Mouse (Mus musculus): ENCODE measurements at regions not wholly inside any gene's neighbourhood (a gene's known extent, or its start where the extent isn't known, plus 50 kb on each side); places are given as distances from the start of the nearest gene placed in this dataset.

- peak; percentile 40 to 61 for DNase-seq
Observed at GRCm38 (mm10) chr2:71644038-71644470, 97.5 kb upstream of the Dlx2 start.

DNA sequence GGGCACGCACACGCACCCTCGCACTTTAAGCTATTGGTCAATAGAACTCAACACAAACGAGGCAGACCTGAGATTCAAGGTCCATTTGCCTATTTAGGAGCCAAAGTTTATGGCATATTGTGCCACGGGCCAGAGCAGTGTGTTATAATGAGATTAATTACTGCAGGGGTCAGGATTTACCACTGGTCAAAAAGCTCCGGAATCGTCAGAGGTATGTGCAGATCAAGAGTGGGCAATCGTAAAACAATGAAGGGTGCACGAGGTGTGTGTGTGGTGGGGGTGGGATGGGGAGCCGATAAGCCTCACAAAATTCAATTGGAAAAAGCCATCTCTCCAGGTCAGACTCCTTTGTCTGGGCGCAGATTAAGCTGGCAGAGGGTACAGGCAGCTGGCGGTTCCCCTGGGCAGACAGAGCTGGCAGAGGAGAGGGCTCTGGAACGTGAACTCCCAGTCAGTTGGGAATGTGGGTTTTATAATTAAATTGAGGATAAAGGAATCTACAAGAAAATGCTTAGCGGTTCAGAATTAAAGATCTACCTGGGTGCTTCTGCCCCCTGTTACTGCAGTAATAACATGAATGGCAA lies 97.4 kb upstream of the Itga6 start:
- DNase-seq: peak in 1 of 2 experiments; percentile 13

DNA sequence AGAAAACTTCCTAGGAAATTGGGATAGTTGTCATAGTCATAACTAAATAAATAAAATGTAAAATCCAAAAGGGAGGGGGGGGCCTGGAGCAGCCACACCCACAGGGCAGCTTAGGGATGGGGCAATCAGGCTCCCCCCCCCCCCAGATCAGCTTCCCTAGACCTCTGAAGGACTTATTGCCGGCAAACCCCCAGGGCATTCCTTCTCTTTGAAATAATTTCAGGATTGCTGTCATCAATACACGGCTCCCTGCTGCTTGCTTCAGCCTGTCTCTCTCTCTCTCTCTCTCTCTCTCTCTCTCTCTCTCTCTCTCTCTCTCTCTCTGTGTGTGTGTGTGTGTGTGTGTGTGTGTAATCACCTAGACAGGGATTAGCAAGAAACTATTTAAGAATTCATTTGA lies 93.8 kb upstream of the Itga6 start:
- no peak for DNase-seq

DNA sequence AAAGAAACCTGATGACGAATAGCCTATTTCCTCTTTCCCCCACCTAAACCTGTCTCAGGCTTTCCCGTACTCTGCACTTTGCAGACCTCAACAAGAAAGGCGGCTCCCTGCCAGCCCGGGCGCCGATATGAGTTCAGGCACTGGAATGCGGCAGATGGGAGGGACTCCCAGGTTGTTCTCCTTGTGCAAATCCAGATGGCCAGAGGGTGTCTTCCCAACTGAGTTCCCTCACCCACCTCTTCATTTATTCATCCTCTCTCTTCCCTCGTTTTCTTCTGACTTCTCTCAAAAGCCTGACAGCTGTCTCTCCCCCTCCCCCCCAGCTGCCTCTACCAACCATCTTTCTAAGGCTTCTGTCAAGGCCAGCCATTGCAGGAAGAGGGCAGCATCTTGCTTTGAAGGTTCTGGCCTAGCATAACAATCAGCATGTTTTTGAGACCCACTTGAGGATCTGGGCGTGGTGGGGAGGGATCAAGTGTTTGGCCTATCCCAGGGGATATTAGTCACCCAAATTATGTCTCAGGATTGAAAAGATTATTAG lies 93.1 kb upstream of the Itga6 start:
- DNase-seq: peak; percentile 63 to 74

GRCm38 (mm10) chr2:71654817-71655503 lies 90.5 kb upstream of the Itga6 start:
- DNase-seq: peak; percentile 12 to 44

GRCm38 (mm10) chr2:71655504-71656390 lies 89.7 kb upstream of the Itga6 start:
- DNase-seq: peak; percentile 51 to 68

GRCm38 (mm10) chr2:71656611-71657244 lies 88.7 kb upstream of the Itga6 start:
- DNase-seq: no peak

- no peak for DNase-seq
Observed at GRCm38 (mm10) chr2:71661438-71661837, 84.0 kb upstream of the Itga6 start.

DNA sequence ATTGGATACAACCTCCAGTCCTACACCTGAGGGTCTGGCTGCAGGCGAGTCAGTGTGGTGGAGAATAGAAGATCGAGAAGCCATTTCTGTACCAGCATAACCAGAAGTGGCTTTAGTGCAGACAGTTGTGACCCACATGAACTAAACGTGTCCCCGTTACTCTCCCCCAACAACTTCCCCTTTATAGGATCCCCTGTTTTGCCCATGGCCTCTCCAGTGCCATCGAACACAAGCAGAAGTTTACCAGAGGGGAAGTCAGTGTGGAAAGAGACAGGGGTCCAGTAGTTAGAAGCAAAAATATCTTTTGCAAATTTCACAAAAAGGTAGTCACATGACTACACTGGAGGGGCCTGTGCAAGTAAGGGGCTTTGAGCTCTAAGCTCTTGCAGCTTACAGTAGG lies 83.4 kb upstream of the Itga6 start:
- DNase-seq: no peak

DNA sequence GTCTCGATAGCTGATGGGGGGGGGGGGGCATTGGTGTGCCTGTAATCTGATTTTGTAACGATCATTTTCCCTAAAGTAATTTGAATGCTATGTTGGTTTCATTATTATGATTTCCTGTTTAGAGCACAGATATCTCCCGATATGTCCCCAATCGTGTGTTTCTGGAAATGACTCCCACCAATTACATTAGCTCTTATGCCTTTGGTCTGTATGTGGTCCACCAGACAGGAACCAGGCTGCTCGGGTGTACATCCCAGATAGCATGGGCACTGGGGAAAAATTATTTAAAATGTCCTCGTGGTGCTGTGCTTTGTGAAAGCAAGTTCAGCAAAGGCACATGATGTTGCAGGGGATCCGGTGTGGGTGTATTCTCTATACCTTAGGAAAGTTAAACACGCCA lies 82.0 kb upstream of the Itga6 start:
- DNase-seq: no peak

GRCm38 (mm10) chr2:71666927-71667326 lies 78.5 kb upstream of the Itga6 start:
- no peak for DNase-seq

DNA sequence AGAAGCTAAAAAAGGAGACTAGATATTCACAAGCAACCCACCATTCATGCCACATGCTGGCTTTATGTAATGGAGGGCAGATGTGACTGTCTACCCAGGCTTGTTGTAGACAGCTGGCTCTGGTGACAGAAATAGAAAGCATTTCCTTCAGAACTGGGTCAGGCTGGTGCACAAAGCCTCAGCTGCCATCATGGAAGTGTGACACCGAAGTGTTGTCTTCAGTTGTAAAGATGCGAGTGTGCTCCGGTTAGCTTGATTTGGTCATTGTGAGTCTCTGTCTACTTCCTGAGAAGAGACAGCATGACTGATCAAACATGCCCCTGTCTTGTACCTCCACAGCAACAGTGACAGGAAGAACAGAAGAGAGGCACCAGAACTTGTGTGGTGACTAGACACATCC lies 77.7 kb upstream of the Itga6 start:
- no peak for DNase-seq

- DNase-seq: no peak
Observed at GRCm38 (mm10) chr2:71670228-71670790, 75.1 kb upstream of the Itga6 start.

- peak; percentile 39 to 65 for DNase-seq
Observed at GRCm38 (mm10) chr2:71670882-71671281, 74.5 kb upstream of the Itga6 start.

DNA sequence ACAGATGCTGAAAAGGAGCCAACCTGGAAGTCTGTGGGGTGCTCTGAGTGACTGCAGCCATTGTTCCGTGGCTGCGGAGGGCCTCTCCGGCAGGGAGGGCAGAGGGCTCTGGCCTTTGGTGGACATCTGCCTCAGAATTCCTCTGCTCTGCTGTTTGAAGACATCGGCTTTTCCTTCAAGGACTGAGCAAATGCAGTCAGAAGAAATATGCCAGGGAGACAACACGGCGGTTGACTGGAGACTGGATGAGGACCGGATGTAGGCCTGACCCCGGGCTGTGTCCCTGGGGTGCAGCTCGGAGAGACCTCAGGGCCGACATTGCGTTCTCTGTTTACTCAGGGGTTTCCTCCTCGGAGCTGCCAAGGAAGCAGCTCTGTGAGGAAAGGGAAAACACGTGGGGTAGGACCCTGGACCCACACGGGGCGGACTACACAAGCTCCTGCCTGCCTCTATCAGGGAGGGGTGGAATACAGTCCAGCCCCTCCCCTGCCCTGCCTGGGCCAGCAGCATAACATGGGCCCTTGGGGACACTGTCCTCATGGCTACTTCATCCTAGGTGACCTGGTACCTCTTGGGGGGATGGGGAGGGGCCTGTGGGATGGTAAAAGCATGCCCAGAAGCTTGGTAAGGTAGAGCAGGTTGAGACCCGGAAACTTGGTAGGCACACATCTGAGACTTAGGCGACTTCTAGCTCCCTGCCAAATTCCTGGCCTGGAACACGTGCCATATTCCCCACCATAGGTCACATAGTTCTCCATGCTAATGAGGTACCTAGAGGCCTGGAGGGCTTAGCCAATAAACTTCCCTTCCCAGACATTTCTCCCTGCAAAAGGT lies 72.1 kb upstream of the Itga6 start:
- DNase-seq: peak; percentile 78 to 84

GRCm38 (mm10) chr2:71680746-71681145 lies 64.7 kb upstream of the Itga6 start:
- DNase-seq: no peak

DNA sequence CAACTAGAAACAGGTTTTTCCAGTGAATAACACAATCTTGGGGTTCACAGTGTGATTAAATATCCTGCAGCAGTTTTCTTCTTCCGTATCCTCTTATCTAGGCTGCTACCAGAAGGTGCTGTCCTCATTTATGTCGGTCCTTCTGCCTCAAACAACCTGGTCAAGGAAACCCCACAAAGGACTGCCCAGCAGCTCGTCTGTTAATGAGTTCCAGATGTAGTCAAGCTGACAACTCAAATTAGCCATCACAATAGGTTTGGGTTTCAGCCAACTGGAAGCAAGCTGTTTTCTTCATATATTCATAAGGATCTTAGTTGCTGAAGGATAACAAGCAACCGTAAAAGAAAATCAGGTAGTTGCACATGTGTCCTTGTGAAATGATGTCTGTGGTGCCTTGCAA lies 64.3 kb upstream of the Itga6 start:
- DNase-seq: no peak

DNA sequence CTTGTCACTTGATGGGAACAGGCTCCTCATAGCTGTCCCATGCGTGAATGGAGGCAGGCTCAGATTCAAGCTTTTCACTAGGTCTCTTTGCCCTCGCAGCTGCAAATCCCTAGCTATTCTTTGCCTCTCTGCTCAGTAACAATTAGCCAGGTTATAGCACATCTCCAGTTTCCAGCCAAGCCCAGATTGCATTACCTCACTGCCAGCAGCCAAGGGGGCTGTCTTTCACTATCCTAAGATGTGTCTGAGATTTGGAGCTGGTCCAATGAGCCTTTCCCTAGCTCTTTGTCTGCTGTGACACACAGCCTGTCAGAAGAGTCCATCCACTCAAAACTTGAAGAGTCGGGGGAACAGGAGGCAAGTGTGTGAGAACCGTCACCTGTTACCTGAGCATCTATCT lies 62.0 kb upstream of the Itga6 start:
- no peak for DNase-seq

GRCm38 (mm10) chr2:71685239-71685638 lies 60.2 kb upstream of the Itga6 start:
- no peak for DNase-seq

DNA sequence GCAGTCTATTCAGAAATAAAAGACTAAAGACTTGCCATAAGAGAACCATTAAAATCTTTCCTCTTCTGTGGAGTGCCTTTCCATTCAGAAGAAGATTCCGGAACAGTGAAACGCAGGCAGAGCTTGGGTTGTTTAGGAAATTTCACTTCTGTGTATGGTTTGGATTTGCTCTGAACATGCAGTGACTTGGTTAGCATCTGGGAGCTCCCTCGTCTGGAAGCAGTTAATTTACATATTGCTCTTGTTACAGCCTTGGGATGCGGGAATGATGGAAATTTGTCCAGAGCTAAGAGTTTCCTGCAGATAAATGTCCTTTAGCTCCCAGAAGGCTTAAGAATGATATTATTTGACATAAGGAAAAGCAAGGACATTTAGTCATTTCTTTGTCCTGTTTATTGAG lies 56.4 kb upstream of the Itga6 start:
- no peak for DNase-seq

DNA sequence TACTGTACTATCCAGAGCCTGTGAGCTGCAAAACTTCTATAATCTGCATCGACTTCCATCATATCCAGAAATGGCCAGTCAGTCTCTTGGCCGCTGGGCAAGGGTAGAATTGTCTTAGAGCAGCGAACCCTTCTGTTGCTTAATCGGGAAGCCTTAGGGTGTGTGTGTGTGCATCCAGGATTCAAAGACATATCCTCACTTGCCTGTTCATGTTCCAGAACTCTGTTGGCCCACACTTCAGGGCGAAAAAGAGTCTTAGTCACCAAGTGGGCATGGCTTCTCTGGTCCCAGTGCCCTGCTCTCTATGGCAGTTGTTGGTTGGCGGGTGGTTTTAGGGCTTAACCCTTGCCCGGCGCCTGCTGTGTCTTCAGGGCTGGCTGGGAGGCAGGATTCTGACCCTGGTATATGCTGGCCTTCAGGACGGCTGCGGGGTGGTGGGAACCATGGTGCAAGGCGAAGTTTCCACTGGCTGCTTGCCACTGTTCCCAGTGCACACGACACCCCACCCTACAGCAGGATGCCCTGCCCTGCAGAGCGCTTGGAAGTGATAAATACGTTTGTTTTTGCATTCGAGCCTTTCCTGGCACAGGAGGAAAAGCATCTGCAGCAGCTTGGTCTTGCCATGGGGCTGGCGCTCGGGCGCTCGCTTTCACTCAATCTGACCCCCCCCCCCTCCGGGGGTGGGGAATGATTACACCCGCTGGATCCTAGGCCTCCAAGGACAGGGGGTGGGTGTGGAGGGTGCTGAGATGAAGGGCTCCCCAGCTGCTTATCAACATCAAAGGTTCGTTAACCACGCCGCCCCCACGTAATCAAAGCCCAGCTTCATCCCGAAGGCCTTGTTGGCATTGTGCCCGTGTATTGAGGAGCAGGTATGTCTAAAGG lies 54.9 kb upstream of the Itga6 start:
- peak; percentile 54 to 74 for DNase-seq
